Mouse (Mus musculus): Measurements from ENCODE around the gene Tsc1.

DNA sequence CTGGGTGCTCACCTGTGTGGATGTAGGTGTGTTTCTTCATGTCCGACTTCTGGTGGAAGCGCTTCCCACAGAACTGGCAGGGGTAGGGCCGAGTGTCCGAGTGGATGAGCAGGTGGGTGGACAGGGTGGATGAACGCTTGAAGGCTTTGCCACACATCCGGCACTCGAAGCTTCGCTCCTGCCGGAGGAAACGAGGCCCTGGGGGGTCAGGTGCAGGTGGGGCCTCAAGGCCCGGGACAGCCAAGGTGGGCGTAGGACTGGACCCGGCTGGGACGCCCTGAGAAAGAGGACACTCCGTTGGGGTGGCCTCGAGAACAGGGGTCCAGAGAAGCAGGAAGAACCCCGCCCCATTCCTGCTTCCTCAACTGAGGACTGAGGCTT, 29.6 kb upstream of the Tsc1 start:
- TF ChIP-seq GATA1 (IDR thresholded peaks at IDR 0.05; ENCODE audit: low read length) (no peak), TAL1 (IDR thresholded peaks at IDR 0.05; ENCODE audit: low read length) (no peak)
